Mouse (Mus musculus): ENCODE data around the gene Numbl.

DNA sequence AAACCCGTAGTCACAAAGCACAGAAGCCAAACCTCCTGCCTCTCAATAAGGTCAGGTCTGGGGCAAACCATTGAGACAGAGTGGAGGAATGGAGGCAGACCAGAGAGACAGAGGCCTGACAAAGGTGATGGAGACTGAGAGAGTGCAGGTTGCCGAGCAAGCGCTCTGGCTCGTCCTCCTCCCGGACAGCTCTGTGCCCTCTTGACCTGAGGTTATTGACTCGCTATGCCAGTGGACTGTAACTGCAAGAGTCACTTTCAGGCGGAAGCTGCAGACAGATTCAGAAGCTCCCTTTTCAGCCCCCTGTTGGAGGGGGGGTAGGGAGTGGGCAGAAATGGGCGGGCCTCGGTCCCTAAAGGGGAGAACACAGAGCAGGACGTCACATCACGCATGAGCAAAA lies 38.3 kb upstream of the Numbl start:
- TF ChIP-seq CTCF (IDR thresholded peaks at IDR 0.05; ENCODE audit: borderline replicate concordance, control insufficient read depth, extremely low read depth, insufficient read depth, low read length, poor library complexity) (no peak), POLR2A (IDR thresholded peaks at IDR 0.05; ENCODE audit: control insufficient read depth, extremely low read depth, insufficient read depth, low read length, poor library complexity) (no peak)

Data from thymus, adult 2 months (tissue).